Mouse (Mus musculus) liver, embryonic 14.5 days (tissue): ENCODE measurements around the gene Tacr2.

Experiments used
- CTCF ChIP-seq: IDR thresholded peaks from 2 replicates; pipeline ENCODE4 v1.5.1; 2016; ENCODE audit warnings: antibody characterized with exemption, low read depth, control low read depth
- EP300 ChIP-seq: IDR thresholded peaks from 2 replicates; pipeline ENCODE4 v1.6.1; 2016; ENCODE audit warnings: antibody characterized with exemption, low read depth

DNA sequence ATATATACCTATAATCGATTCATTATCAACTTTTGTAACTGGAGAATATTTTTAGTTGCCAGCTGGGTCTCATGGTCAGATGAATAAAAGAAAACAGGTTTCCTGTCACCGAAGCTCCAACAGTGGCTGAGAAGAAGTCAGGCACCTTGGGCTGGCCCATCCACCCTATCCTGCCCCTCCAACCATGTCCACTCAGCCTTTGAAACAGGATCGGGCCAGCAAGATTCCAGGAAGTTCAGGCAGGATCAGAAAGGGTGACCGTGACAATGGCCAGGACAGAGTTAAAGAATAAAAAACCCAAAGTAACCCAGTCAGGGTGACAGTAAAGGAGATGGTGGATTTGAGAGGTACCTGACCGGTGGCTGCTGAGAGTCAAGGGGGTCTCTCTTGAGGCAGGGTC, 57.4 kb downstream of the Tacr2 start:
- TF ChIP-seq EP300, result no peak
- TF ChIP-seq CTCF, result no peak
